Mouse (Mus musculus) stomach, embryonic 16.5 days (tissue): ENCODE results near the gene AA467197. TPM values are rescaled to one million over a fixed set of nuclear protein-coding genes. Genes with fewer than 3 reads are reported as not detected.
A peak's percentile ranks its signal among the peaks of the same experiment; 100 is the strongest.

Source experiments
- ATAC-seq: fragments of 200-750 bp; cut with Nextera tagmentation; 2 replicates; pipeline ENCODE4 v1.8.0; 2017; ENCODE audit warnings: moderate number of reproducible peaks, moderate TSS enrichment; ENCODE audit not compliant: insufficient read depth, low FRiP score
- H3K27ac ChIP-seq: fragments of 300-500 bp; sonication (generic); 2 replicates; pipeline ENCODE4 v1.5.1; 2014; ENCODE audit warnings: low read length
- H3K27me3 ChIP-seq: fragments of 300-500 bp; sonication (generic); 2 replicates; pipeline ENCODE4 v1.6.1; 2014; ENCODE audit warnings: low read length, control low read depth, mixed read lengths; ENCODE audit not compliant: control insufficient read depth, insufficient read depth
- H3K36me3 ChIP-seq: fragments of 300-500 bp; sonication (generic); 2 replicates; pipeline ENCODE4 v1.6.1; 2014; ENCODE audit warnings: low read length; ENCODE audit not compliant: control insufficient read depth, insufficient read depth
- H3K4me1 ChIP-seq: fragments of 300-500 bp; sonication (generic); 2 replicates; pipeline ENCODE4 v1.6.1; 2014; ENCODE audit warnings: low read length, control low read depth, mixed read lengths; ENCODE audit not compliant: control insufficient read depth, insufficient read depth
- H3K4me2 ChIP-seq: fragments of 300-500 bp; sonication (generic); 2 replicates; pipeline ENCODE4 v1.6.1; 2014; ENCODE audit warnings: low read depth, low read length, mixed read lengths
- H3K4me3 ChIP-seq: fragments of 300-500 bp; sonication (generic); replicated peaks from 2 replicates; pipeline ENCODE4 v1.5.1; 2014; ENCODE audit warnings: mild to moderate bottlenecking, low read length
- H3K9ac ChIP-seq: fragments of 300-500 bp; sonication (generic); 2 replicates; pipeline ENCODE4 v1.6.1; 2014; ENCODE audit warnings: low read length
- H3K9me3 ChIP-seq: fragments of 300-500 bp; sonication (generic); replicated peaks from 2 replicates; pipeline ENCODE4 v1.6.1; 2016; ENCODE audit warnings: low read length, control low read depth; ENCODE audit not compliant: control insufficient read depth
- WGBS: fragments of 180-500 bp; shearing (Covaris S2); extraction: QIAGEN DNeasy Blood & Tissue Kit; methylation state at CpG from one replicate; pipeline ENCODE4 v1.1.7; 2014; 5-methylcytosine and 5-hydroxymethylcytosine counted together
- microRNA counts: library from miRNA; unstranded; fragments of <30 nt; microRNA quantifications from one replicate; lab custom pipeline; 2016
- microRNA-seq: library from miRNA; unstranded; fragments of <30 nt; microRNA quantifications from one replicate; pipeline ENCODE4, GENCODE M21; 2016
- polyA plus RNA-seq: library from polyadenylated mRNA; unstranded; fragments of >200 nt; fragmentation: Nextera tagmentation; extraction: Ambion mirVana; gene quantifications from 2 replicates; pipeline ENCODE4 v1.2.1, GENCODE M21; 2015

AA467197 gene
- polyA plus RNA-seq, 1 experiment from 2014 or later, result 34.1 TPM

- peaks cover 9% of the 10 kb centered on the region for H3K9me3 ChIP-seq
- no peak overlapping the region for H3K4me2 ChIP-seq
- ATAC-seq, result peak; percentile 74
- H3K9ac ChIP-seq, result no peak overlapping the region
- H3K27me3 ChIP-seq, result no peaks in the 10 kb centered on the region
- WGBS, result 83% methylated on average over 5 of the region's 5 CpGs
- no peaks in the 10 kb centered on the region for H3K36me3 ChIP-seq
- no peak overlapping the region for H3K27ac ChIP-seq
- H3K4me3 ChIP-seq, result no peak overlapping the region
- no peaks in the 10 kb centered on the region for H3K4me1 ChIP-seq
Measured at GRCm38 (mm10) chr2:122681379-122682137, 44.8 kb downstream of the AA467197 start.

DNA sequence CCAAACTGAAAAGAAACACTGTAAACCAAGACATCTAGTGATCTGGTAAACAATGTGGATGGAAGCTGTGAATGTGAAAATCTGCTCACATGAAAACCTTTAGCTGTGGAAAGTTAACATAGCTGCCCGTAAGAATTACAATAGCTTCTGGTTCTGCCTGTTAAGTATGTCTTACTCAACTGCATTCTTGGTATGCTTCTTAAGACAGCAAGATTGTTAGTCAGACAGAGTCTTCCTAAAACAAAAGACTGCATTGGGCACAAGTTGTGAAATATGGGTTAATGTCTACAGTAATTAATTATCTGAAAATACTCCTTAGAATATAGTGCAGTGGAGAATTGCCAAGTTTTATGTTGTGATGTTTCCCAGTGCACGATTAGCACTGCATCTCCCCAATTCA lies 45.7 kb downstream of the AA467197 start:
- no peak for ATAC-seq
- Histone ChIP-seq H3K4me2 (no peak overlapping the region), H3K27ac (no peak overlapping the region), H3K9me3 (peaks cover 9% of the 10 kb centered on the region), H3K4me1 (no peaks in the 10 kb centered on the region), H3K4me3 (no peak overlapping the region), H3K36me3 (no peaks in the 10 kb centered on the region), H3K9ac (no peak overlapping the region), H3K27me3 (no peaks in the 10 kb centered on the region)
- 75% methylated on average over 2 of the region's 2 CpGs for WGBS

DNA sequence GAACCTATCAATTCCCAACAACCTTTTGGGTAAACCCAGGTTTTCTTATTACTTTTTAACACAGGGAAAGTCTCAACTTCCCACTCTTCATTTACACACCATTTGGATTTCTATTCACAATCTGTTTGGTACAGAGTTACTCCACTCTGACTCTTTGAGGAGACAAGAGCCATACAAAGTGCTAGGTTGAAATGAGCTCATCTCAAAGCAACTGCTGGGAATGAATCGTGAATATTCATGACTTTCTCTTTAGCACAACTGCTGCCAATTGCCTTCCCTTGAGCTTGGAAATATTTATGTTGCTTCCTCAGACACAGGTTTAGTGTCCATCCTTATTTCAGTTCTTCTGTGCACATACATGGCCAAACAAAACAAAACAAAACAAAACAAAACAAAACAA lies 46.9 kb downstream of the AA467197 start:
- ATAC-seq, result no peak
- Histone ChIP-seq H3K4me1 (no peaks in the 10 kb centered on the region), H3K4me2 (no peak overlapping the region), H3K27me3 (no peaks in the 10 kb centered on the region), H3K9me3 (peaks cover 9% of the 10 kb centered on the region), H3K4me3 (no peak overlapping the region), H3K36me3 (no peaks in the 10 kb centered on the region), H3K27ac (no peak overlapping the region), H3K9ac (no peak overlapping the region)
- WGBS, result 80% methylated on average over 1 of the region's 1 CpGs

DNA sequence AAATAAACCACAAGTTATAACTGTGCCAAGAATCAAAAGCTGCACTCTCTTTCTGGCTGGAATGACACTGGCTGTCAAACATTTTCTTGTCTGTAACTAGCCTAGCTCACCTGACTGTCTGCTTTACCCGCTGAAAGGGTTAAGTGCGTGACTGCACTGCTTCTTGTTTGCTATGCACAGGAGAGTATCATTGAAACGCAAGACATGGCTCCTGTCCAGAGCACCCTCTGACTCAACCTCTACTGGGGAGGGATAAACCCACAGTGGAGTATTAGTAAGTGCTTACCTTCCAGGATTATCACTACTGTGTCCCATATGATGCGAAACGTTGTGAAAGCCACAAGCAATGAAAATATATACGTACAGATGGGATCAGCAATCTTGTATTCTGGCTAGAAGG lies 49.9 kb downstream of the AA467197 start:
- Histone ChIP-seq H3K4me1 (no peaks in the 10 kb centered on the region), H3K27ac (no peak overlapping the region), H3K27me3 (no peaks in the 10 kb centered on the region), H3K36me3 (no peaks in the 10 kb centered on the region), H3K4me3 (no peak overlapping the region), H3K9me3 (peaks cover 5% of the 10 kb centered on the region), H3K4me2 (no peak overlapping the region), H3K9ac (no peak overlapping the region)
- WGBS, result 73% methylated on average over 6 of the region's 6 CpGs
- ATAC-seq, result no peak

MicroRNAs within 50 kb of the gene (microRNA counts, 519-probe panel; counts per million panel counts)
- microRNA mmu-miR-147 (lab: Ali Mortazavi, UCI), result not detected

Small RNAs within 50 kb of the gene (microRNA-seq; reads per million reads assigned to microRNA genes)
- gene Mir147, result 61.9 reads per million, percentile 50 among the genes with 10 or more reads in this experiment

Other genes starting within 250 kb of the AA467197 start
- 16.7 and 17.7 TPM in 2 replicates for gene Slc28a2, start 210.5 kb upstream of the AA467197 start, polyA plus RNA-seq
- 0.12 TPM in 1 of 2 replicates, not detected in the other for gene Gm14085, start 152.0 kb upstream of the AA467197 start, polyA plus RNA-seq
- gene Gatm, start 25.7 kb upstream of the AA467197 start, polyA plus RNA-seq, result 22.5 and 47.0 TPM in 2 replicates
- 9.1 and 9.5 TPM in 2 replicates for gene Slc30a4, start 65.7 kb downstream of the AA467197 start, polyA plus RNA-seq
- gene Bloc1s6, start 101.5 kb downstream of the AA467197 start, polyA plus RNA-seq, result 49.9 and 52.4 TPM in 2 replicates
- gene Sqor, start 128.3 kb downstream of the AA467197 start, polyA plus RNA-seq, result 37.7 and 41.8 TPM in 2 replicates